Mouse (Mus musculus) G1E (cell line): ENCODE results near the gene Cox7a1. TPM values are rescaled to one million over a fixed set of nuclear protein-coding genes. Genes with fewer than 3 reads are reported as not detected.

Experiments
- ATAC-seq: 2 replicates; pipeline ENCODE4 v1.8.0; 2016; ENCODE audit warnings: mild to moderate bottlenecking; ENCODE audit not compliant: insufficient number of reproducible peaks, poor library complexity, low FRiP score, severe bottlenecking; ENCODE audit errors: extremely low read depth
- DNase-seq: peaks from one replicate; pipeline ENCODE4 v3.0.0; 2012; ENCODE audit warnings: low spot score
- H3K27me3 ChIP-seq: 2 replicates; pipeline ENCODE4 v1.6.1; 2012; ENCODE audit warnings: mild to moderate bottlenecking, low read length, inconsistent platforms; ENCODE audit not compliant: insufficient read depth
- H3K36me3 ChIP-seq: replicated peaks from 2 replicates; pipeline ENCODE3; 2012; ENCODE audit warnings: mild to moderate bottlenecking, inconsistent platforms
- H3K4me1 ChIP-seq: 2 replicates; pipeline ENCODE4 v1.6.1; 2012; ENCODE audit warnings: low read depth, low read length, inconsistent platforms, mixed read lengths; ENCODE audit not compliant: insufficient read depth
- H3K4me3 ChIP-seq: 2 replicates; pipeline ENCODE4 v1.5.1; 2012; ENCODE audit warnings: low read depth, mild to moderate bottlenecking, inconsistent platforms, low read length, moderate library complexity, mixed read lengths
- H3K9me3 ChIP-seq: replicated peaks from 2 replicates; pipeline ENCODE4 v1.6.1; 2012; ENCODE audit warnings: inconsistent platforms
- CTCF ChIP-seq: IDR thresholded peaks from 2 replicates; pipeline ENCODE4 v1.5.1; 2012; ENCODE audit warnings: low read depth, low read length, inconsistent platforms, mixed read lengths
- GATA1 ChIP-seq: IDR thresholded peaks from 2 replicates; pipeline ENCODE4 v1.6.1; 2012; ENCODE audit warnings: borderline replicate concordance, low read length, inconsistent platforms, mixed read lengths
- GATA2 ChIP-seq: IDR thresholded peaks from 2 replicates; pipeline ENCODE4 v1.6.1; 2012; ENCODE audit warnings: low read depth, low read length, inconsistent platforms, borderline replicate concordance
- POLR2AphosphoS5 ChIP-seq: IDR thresholded peaks from 2 replicates; pipeline ENCODE4 v1.6.1; 2012; ENCODE audit warnings: low read depth, low read length, inconsistent platforms; ENCODE audit not compliant: insufficient replicate concordance
- TAL1 ChIP-seq: conservative IDR thresholded peaks from 2 replicates; pipeline ENCODE4 v1.6.1; 2012; ENCODE audit warnings: low read depth, low read length, inconsistent platforms, mixed read lengths
- polyA plus RNA-seq: library from polyadenylated mRNA; stranded (reverse); fragments of >175 nt; gene quantifications from 2 replicates; pipeline ENCODE4 v1.2.3, GENCODE M21; 2012
- total RNA-seq, 2 experiments: library from RNA; stranded (forward) in 1 of 2; stranded (reverse) in 1 of 2; fragments of 200-1000 nt in 1 of 2; fragments of >200 nt in 1 of 2; fragmentation: Nextera tagmentation in 1 of 2; gene quantifications; 2 replicates each; pipeline ENCODE4 v1.2.3; 2014 to 2017

The Cox7a1 gene
- total RNA-seq (2014; fragmentation: Nextera tagmentation) (16.0 and 19.4 TPM in 2 replicates), total RNA-seq (2017) (55.2 and 57.0 TPM in 2 replicates), polyA plus RNA-seq (23.4 and 32.4 TPM in 2 replicates)

GRCm38 (mm10) chr7:30183879-30184289, at the start of gene Cox7a1:
Gene Cox7a1 (plus strand): TSS chr7:30184144.
- TF ChIP-seq TAL1 (peak; percentile 60), GATA1 (no peak), POLR2AphosphoS5 (0 out of 2 replicates have a peak, but pooled peaks have one; percentile 44)
- DNase-seq (peak; percentile 97), ATAC-seq (peak; percentile 97)
- no peaks in the 10 kb centered on the region for H3K9me3 ChIP-seq
- peak within 1 kb of the TSS; percentile 72 for H3K4me3 ChIP-seq
- peaks cover 42% of the 10 kb centered on the region for H3K4me1 ChIP-seq
- peaks cover 45% of the 10 kb centered on the region for H3K36me3 ChIP-seq
- H3K27me3 ChIP-seq = no peaks in the 10 kb centered on the region

GRCm38 (mm10) chr7:30136826-30137225, 47.1 kb upstream of the Cox7a1 start:
- DNase-seq (no peak), ATAC-seq (no peak)
- no peaks in the 10 kb centered on the region for H3K27me3 ChIP-seq
- H3K9me3 ChIP-seq = peaks cover 15% of the 10 kb centered on the region
- TF ChIP-seq CTCF (no peak), TAL1 (no peak), GATA1 (no peak), GATA2 (no peak), POLR2AphosphoS5 (no peak)
- peaks cover 64% of the 10 kb centered on the region for H3K36me3 ChIP-seq
- H3K4me3 ChIP-seq = no peak overlapping the region
- peaks cover 4% of the 10 kb centered on the region for H3K4me1 ChIP-seq

GRCm38 (mm10) chr7:30143170-30143554, 40.8 kb upstream of the Cox7a1 start:
- DNase-seq (no peak), ATAC-seq (no peak)
- no peak for TF ChIP-seq TAL1
- TF ChIP-seq CTCF = no peak
- TF ChIP-seq POLR2AphosphoS5 = no peak
- no peak for TF ChIP-seq GATA1
- no peak for TF ChIP-seq GATA2
- peaks cover 69% of the 10 kb centered on the region for H3K36me3 ChIP-seq
- no peaks in the 10 kb centered on the region for H3K4me1 ChIP-seq
- peaks cover 39% of the 10 kb centered on the region for H3K9me3 ChIP-seq
- no peaks in the 10 kb centered on the region for H3K27me3 ChIP-seq
- H3K4me3 ChIP-seq = no peak overlapping the region

GRCm38 (mm10) chr7:30143555-30144209, 40.3 kb upstream of the Cox7a1 start:
- Histone ChIP-seq H3K4me1 (no peaks in the 10 kb centered on the region), H3K27me3 (no peaks in the 10 kb centered on the region), H3K9me3 (peaks cover 45% of the 10 kb centered on the region), H3K36me3 (peaks cover 70% of the 10 kb centered on the region), H3K4me3 (no peak overlapping the region)
- TF ChIP-seq TAL1 (no peak), POLR2AphosphoS5 (no peak), GATA2 (no peak), CTCF (no peak), GATA1 (no peak)
- DNase-seq (no peak), ATAC-seq (no peak)

GRCm38 (mm10) chr7:30147011-30147410, 36.9 kb upstream of the Cox7a1 start:
- peaks cover 78% of the 10 kb centered on the region for H3K36me3 ChIP-seq

GRCm38 (mm10) chr7:30154040-30154439, 29.9 kb upstream of the Cox7a1 start:
- Histone ChIP-seq H3K4me1 (no peaks in the 10 kb centered on the region), H3K27me3 (no peaks in the 10 kb centered on the region), H3K36me3 (peaks cover 83% of the 10 kb centered on the region), H3K4me3 (no peak overlapping the region), H3K9me3 (peaks cover 89% of the 10 kb centered on the region)
- DNase-seq (no peak), ATAC-seq (no peak)
- TF ChIP-seq GATA1 (no peak), POLR2AphosphoS5 (no peak), TAL1 (no peak), GATA2 (no peak), CTCF (no peak)

More at GRCm38 (mm10) chr7:30147011-30147410, 36.9 kb upstream of the Cox7a1 start:
- no peak for TF ChIP-seq GATA1
- TF ChIP-seq GATA2 = no peak
- TF ChIP-seq TAL1 = no peak
- TF ChIP-seq POLR2AphosphoS5 = no peak
- no peak for TF ChIP-seq CTCF
- no peak for DNase-seq
- H3K4me1 ChIP-seq = no peaks in the 10 kb centered on the region
- H3K9me3 ChIP-seq = peaks cover 72% of the 10 kb centered on the region
- ATAC-seq = no peak
- no peaks in the 10 kb centered on the region for H3K27me3 ChIP-seq
- no peak overlapping the region for H3K4me3 ChIP-seq

GRCm38 (mm10) chr7:30155507-30155906, 28.4 kb upstream of the Cox7a1 start:
- H3K9me3 ChIP-seq = peaks cover 85% of the 10 kb centered on the region
- DNase-seq (no peak), ATAC-seq (no peak)
- TF ChIP-seq GATA2 = no peak
- no peak for TF ChIP-seq POLR2AphosphoS5
- TF ChIP-seq TAL1 = no peak
- no peak for TF ChIP-seq CTCF
- no peak for TF ChIP-seq GATA1
- H3K4me1 ChIP-seq = no peaks in the 10 kb centered on the region
- no peaks in the 10 kb centered on the region for H3K27me3 ChIP-seq
- H3K36me3 ChIP-seq = peaks cover 82% of the 10 kb centered on the region
- H3K4me3 ChIP-seq = no peak overlapping the region
